Mouse (Mus musculus) heart, embryonic 13.5 days (tissue): ENCODE measurements around the gene Anapc11. TPM values are rescaled to one million over a fixed set of nuclear protein-coding genes. Genes with fewer than 3 reads are reported as not detected.
A peak's percentile ranks its signal among the peaks of the same experiment; 100 is the strongest.
"Not testable (repeated sequence)": the region's sequence is repeated elsewhere in the genome, so short reads cannot be mapped to it uniquely, and the experiment has no call there.

Experiments
- ATAC-seq: fragments of 200-750 bp; cut with Nextera tagmentation; 2 replicates; pipeline ENCODE4 v1.8.0; 2017; ENCODE audit warnings: moderate TSS enrichment; ENCODE audit not compliant: insufficient number of reproducible peaks, low FRiP score, low TSS enrichment; ENCODE audit errors: extremely low read depth
- H3K27ac ChIP-seq: fragments of 300-500 bp; sonication (generic); replicated peaks from 2 replicates; pipeline ENCODE4 v1.5.1; 2015; ENCODE audit warnings: moderate library complexity, mild to moderate bottlenecking, inconsistent platforms
- H3K27me3 ChIP-seq: fragments of 300-500 bp; sonication (generic); replicated peaks from 2 replicates; pipeline ENCODE4 v1.6.1; 2015; ENCODE audit warnings: mild to moderate bottlenecking, inconsistent platforms
- H3K36me3 ChIP-seq: fragments of 300-500 bp; sonication (generic); 2 replicates; pipeline ENCODE4 v1.6.1; 2015; ENCODE audit warnings: mild to moderate bottlenecking, inconsistent platforms
- H3K4me1 ChIP-seq: fragments of 300-500 bp; sonication (generic); 2 replicates; pipeline ENCODE4 v1.6.1; 2015; ENCODE audit warnings: inconsistent platforms
- H3K4me2 ChIP-seq: fragments of 300-500 bp; sonication (generic); 2 replicates; pipeline ENCODE4 v1.6.1; 2015; ENCODE audit warnings: inconsistent platforms, mild to moderate bottlenecking, moderate library complexity
- H3K4me3 ChIP-seq: fragments of 300-500 bp; sonication (generic); 2 replicates; pipeline ENCODE4 v1.5.1; 2015; ENCODE audit warnings: moderate library complexity, mild to moderate bottlenecking, inconsistent platforms
- H3K9ac ChIP-seq: fragments of 300-500 bp; sonication (generic); 2 replicates; pipeline ENCODE4 v1.6.1; 2015; ENCODE audit warnings: inconsistent platforms, mild to moderate bottlenecking, moderate library complexity
- H3K9me3 ChIP-seq: fragments of 300-500 bp; sonication (generic); 2 replicates; pipeline ENCODE4 v1.6.1; 2016; ENCODE audit warnings: inconsistent platforms
- WGBS: fragments of 180-500 bp; shearing (Covaris S2); methylation state at CpG from one replicate; pipeline ENCODE4 v1.1.7; 2015; ENCODE audit warnings: mixed read lengths; 5-methylcytosine and 5-hydroxymethylcytosine counted together
- polyA plus RNA-seq: library from polyadenylated mRNA; unstranded; fragments of >200 nt; fragmentation: Nextera tagmentation; extraction: Ambion mirVana; gene quantifications from 2 replicates; pipeline ENCODE4 v1.2.1, GENCODE M21; 2015

Anapc11 gene
- polyA plus RNA-seq: 174 and 199 TPM in 2 replicates

DNA sequence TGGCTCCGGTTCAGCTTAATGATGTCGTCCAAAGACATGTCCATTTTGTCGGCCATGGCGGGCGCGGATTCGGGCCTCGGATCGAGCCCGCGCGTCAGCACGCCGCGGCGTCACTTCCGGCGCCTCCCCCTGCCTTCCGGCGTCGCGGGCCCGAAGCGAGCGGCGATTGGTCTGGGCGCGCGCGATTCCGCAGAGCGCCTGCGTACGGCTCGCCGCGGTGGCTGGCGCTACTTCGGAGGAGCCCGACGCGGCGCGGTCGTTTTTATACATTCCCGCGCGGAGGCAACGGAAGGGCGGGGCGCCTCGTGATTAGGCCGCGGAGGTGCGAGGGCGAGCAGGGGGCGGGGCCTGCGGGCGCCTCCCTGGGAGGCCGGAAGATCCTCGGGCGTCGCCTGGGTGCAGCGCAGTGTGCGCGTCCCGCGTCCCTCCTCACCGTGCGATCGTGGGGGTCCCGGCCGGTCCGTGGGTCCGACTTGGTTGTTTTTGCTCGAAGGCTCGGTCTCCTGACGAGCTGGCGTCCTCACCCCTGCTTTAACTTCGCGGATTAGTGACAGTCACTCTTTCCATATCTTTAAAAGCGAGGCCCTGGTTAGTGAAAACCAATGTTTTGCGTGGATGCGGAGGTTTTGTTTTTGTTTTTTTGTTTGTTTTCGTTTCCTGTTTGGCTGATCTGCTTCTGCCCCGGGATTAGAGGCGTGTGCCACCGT lies at the start of gene Anapc11, which contains the start of gene Alyref:
TSS of gene Anapc11 (plus strand) at position 139 of the 707 bp plus-strand sequence.
TSS of gene Alyref (minus strand) at position 83 of the 707 bp plus-strand sequence.
- peak within 1 kb of the TSS; percentile 93 for H3K27ac ChIP-seq
- peak within 1 kb of the TSS; percentile 100 for H3K9ac ChIP-seq
- H3K4me3 ChIP-seq: peak within 1 kb of the TSS; percentile 99
- no peaks in the 10 kb centered on the region for H3K9me3 ChIP-seq
- peaks cover 76% of the 10 kb centered on the region for H3K36me3 ChIP-seq
- whole genome bisulfite sequencing: under 1% methylated on average over 85 of the region's 88 CpGs
- peaks cover 32% of the 10 kb centered on the region for H3K4me1 ChIP-seq
- H3K27me3 ChIP-seq: no peaks in the 10 kb centered on the region
- H3K4me2 ChIP-seq: peak within 1 kb of the TSS; percentile 85
- ATAC-seq: peak; percentile 96

DNA sequence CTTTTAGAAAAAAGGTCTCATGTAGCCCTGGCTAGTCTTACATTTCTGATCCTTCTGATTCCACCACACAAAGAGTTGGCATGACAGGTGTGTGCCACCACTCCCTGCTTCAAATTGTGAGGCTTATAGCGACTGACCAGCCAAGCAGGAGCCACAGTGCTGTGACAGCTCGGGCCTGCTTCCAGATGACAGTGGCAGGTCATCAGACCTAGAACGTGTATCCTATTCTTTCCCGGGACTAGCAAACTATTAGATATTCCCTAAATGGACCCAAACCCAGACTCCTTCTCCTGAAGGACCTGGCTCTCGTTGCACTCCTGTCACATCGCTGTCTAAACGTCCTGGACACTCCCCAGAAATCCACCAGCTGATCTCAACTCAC lies 49.4 kb upstream of the Anapc11 start:
- Histone ChIP-seq H3K36me3 (peaks cover 28% of the 10 kb centered on the region), H3K4me1 (peaks cover 25% of the 10 kb centered on the region), H3K9me3 (no peaks in the 10 kb centered on the region), H3K9ac (peak overlapping the region; percentile 100), H3K4me2 (peak overlapping the region; percentile 83), H3K27me3 (no peaks in the 10 kb centered on the region), H3K27ac (peak overlapping the region; percentile 97), H3K4me3 (peak overlapping the region; percentile 95)
- 17% methylated on average over 7 of the region's 7 CpGs for WGBS
- ATAC-seq: no peak

DNA sequence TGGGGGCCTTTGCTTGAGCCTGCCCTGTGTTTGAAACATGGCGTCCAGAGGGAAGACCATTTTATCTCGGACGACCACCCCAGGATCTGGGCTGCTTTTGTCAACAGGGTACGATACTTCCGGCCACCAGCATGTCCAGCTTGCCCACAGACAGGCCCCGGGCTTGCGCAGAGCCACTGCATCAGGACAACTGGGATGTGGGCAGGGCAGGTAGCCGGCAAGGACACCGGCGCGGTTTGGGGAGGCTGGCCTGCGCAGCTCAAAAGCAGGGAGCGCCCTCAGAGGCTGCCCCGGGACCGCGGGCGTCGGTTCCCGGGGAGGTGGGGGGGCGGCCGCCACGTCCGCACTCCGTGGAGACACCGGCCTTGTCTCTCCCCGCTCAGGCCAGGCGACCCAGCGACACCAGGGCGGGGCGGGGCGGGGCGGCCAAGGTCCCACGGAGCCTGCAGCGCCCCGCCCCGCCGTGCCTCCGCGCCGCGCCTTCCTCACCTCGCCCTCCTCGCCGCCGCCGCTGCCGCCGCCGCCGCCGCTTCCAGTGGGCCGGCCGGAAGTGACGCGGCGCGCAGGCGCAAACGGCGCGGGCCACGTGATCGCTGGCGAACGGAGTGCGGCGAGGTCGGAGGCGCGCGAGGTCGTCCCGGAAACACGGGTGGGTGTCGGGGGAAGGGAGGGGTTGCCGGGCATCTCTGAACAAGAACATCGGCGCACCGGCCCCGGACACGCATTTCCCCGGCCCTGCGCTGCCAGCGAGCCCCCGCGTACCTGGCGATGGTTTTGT lies 48.9 kb upstream of the Anapc11 start, which contains the start of gene Mcrip1:
TSS of gene Mcrip1 (minus strand) at position 560 of the 778 bp plus-strand sequence.
- peak within 1 kb of the TSS; percentile 100 for H3K9ac ChIP-seq
- no peaks in the 10 kb centered on the region for H3K9me3 ChIP-seq
- peaks cover 27% of the 10 kb centered on the region for H3K4me1 ChIP-seq
- H3K4me3 ChIP-seq: peak within 1 kb of the TSS; percentile 95
- peaks cover 22% of the 10 kb centered on the region for H3K36me3 ChIP-seq
- WGBS: under 1% methylated on average over 71 of the region's 87 CpGs
- peak within 1 kb of the TSS; percentile 97 for H3K27ac ChIP-seq
- peak; percentile 84 for ATAC-seq
- no peaks in the 10 kb centered on the region for H3K27me3 ChIP-seq
- peak within 1 kb of the TSS; percentile 83 for H3K4me2 ChIP-seq

DNA sequence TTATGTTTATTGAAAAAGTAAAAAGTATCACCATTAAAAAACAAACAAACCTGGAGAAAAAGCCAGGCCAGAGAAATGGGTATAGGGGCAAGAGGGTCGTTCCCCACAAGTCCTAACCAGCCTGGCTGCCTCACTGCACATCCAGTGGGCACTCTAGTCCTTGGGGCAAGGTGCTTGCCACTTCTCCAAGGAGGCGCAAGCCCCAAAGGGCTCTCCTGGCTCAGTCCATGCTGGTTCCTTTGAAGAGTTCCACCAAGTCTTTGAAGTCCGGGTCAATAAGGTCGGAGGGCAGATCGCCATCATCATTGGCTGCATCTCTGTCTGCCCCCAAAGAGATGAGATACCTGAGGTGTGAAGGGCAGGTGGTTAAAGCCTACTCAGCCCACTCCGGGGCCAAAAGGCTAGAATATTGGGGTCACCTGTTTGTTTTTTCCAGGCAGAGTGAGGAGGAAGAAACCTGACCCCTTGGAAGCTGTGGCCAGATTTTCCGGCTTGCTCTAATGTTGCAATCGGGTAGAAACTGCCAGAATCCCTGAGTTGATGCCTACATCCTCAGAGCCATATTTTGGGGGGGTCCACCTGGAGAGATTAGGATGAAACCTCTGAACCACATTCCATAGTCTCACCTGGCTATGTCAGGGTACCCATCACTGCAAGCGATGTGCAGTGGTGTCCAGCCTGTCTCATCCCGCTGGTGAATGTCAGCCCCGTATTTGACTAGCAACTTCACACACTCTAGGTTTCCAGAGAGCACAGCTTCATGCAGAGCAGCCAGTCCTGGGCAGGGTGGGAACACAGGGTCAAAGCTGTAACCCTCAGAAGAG lies 48.0 kb upstream of the Anapc11 start:
- peak overlapping the region; percentile 100 for H3K9ac ChIP-seq
- peaks cover 14% of the 10 kb centered on the region for H3K36me3 ChIP-seq
- H3K9me3 ChIP-seq: no peaks in the 10 kb centered on the region
- peak overlapping the region; percentile 97 for H3K27ac ChIP-seq
- peak overlapping the region; percentile 95 for H3K4me3 ChIP-seq
- H3K4me1 ChIP-seq: peaks cover 35% of the 10 kb centered on the region
- peak overlapping the region; percentile 83 for H3K4me2 ChIP-seq
- ATAC-seq: no peak
- H3K27me3 ChIP-seq: no peaks in the 10 kb centered on the region
- 73% methylated on average over 11 of the region's 11 CpGs for WGBS

DNA sequence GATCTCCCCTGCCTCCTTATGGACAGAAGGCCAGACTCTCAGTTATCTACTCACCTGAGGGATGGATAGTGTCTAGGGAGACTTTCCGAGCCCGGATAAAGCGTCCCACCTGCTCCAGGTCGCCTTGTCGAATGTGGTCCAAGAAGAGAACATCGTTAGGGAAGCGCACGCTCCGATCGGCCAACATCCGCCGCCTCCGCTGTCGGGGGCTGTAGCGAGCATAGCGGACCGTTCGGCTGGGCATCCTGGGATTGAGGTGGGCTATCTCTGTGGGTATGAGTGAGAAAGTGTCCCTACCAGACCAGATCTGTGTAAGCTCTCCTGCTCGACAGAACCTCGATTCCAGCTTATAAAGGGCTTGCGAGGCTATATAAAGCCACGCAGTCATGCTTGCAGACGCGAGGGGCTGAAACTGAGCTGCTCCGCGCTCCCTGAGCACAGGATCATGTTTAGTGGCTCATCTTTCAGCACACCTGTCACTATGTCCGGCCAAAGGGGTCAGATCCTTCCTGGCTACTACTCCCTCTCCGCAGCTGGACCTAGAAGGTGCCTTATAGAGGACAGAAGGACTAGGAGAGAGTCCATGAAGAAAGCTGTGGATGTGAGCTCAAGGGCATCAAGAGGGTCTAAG lies 47.3 kb upstream of the Anapc11 start, which contains the start of gene Ppp1r27:
TSS of gene Ppp1r27 (minus strand) at position 323 of the 631 bp plus-strand sequence.
- no peak for ATAC-seq
- Histone ChIP-seq H3K4me1 (peaks cover 40% of the 10 kb centered on the region), H3K36me3 (peaks cover 8% of the 10 kb centered on the region), H3K4me3 (peak within 1 kb of the TSS; percentile 95), H3K27ac (peak within 1 kb of the TSS; percentile 97), H3K9me3 (no peaks in the 10 kb centered on the region), H3K9ac (peak within 1 kb of the TSS; percentile 100), H3K27me3 (no peaks in the 10 kb centered on the region), H3K4me2 (peak within 1 kb of the TSS; percentile 83)
- WGBS: 90% methylated on average over 28 of the region's 28 CpGs

DNA sequence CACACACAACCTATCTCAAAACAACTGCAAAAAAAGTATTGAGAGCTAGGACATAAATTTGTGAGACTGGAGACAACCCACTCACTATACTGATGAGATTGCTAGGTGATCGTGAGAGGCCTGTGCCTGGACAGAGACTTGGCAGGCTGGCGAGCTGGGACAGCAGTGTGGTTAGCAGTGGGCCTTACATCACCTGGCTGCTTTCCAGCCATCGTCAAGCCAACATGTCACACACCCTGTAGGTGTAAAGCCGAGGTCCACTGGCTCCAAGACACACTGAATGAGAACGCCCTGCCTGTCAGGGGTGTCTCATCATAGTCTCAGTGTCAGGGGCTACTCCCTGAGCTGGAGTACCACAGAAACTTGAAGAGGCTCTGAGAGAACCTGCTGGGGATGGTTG lies 45.5 kb upstream of the Anapc11 start:
- Histone ChIP-seq H3K4me1 (peaks cover 33% of the 10 kb centered on the region), H3K27me3 (no peaks in the 10 kb centered on the region), H3K4me2 (no peak overlapping the region), H3K9ac (no peak overlapping the region), H3K9me3 (0 out of 2 replicates have a peak, but pooled peaks cover 6% of the 10 kb centered on the region), H3K27ac (no peak overlapping the region), H3K36me3 (0 out of 2 replicates have a peak, but pooled peaks cover 6% of the 10 kb centered on the region), H3K4me3 (no peak overlapping the region)
- WGBS: 58% methylated on average over 5 of the region's 5 CpGs
- ATAC-seq: no peak

DNA sequence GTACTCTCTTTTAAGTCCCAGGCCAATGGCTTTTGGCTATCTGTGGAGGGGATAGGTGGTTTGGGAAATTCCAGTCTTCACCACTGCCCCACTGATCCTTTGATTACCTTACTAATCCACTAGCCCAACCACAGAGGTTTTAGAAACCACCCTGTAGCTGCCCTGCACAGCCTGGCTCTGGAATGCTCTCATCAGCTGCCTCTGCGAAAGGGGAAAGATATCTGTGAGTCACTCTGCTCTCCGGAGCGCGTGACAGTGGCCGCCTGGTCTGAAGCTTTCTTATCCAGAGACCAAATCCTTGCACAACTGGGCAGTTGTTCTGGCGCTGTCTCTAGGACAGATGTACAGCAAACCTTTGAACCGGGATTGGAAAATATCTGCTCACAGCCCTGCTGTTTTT lies 43.4 kb upstream of the Anapc11 start:
- Histone ChIP-seq H3K27me3 (no peaks in the 10 kb centered on the region), H3K27ac (peak overlapping the region; percentile 59), H3K9ac (peak overlapping the region; percentile 54; the same call in 1 of the 2 replicates), H3K9me3 (0 out of 2 replicates have a peak, but pooled peaks cover 6% of the 10 kb centered on the region), H3K4me3 (no peak overlapping the region), H3K4me1 (peaks cover 21% of the 10 kb centered on the region), H3K4me2 (0 out of 2 replicates have a peak overlapping the region, but pooled peaks have one; percentile 9), H3K36me3 (peaks cover 19% of the 10 kb centered on the region)
- WGBS: 28% methylated on average over 7 of the region's 7 CpGs
- ATAC-seq: no peak

DNA sequence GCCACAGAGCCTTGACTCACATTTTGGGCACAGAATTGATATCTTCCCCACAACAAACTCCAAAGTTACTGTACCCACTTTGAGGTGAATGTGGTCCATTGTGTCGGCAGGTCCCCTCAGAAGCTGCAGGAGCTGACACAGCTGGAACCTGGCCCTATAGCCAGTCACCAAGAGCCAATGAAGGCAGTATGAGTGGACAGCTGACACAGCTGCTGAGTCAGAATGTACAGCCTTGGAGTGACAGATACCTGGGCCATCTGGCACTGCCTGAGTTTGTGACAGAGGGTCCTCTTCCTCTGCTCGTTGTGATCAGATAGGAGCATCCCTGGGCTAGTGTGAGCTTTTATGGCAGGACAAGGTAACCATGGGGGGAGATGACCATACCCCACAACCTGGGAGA lies 43.0 kb upstream of the Anapc11 start:
- no peak for ATAC-seq
- 42% methylated on average over 2 of the region's 2 CpGs for WGBS
- H3K4me3 ChIP-seq: no peak overlapping the region
- H3K9ac ChIP-seq: peak overlapping the region; percentile 54; the same call in 1 of the 2 replicates
- H3K9me3 ChIP-seq: 0 out of 2 replicates have a peak, but pooled peaks cover 6% of the 10 kb centered on the region
- peak overlapping the region; percentile 59 for H3K27ac ChIP-seq
- 0 out of 2 replicates have a peak overlapping the region, but pooled peaks have one; percentile 9 for H3K4me2 ChIP-seq
- H3K27me3 ChIP-seq: no peaks in the 10 kb centered on the region
- peaks cover 16% of the 10 kb centered on the region for H3K4me1 ChIP-seq
- peaks cover 23% of the 10 kb centered on the region for H3K36me3 ChIP-seq

DNA sequence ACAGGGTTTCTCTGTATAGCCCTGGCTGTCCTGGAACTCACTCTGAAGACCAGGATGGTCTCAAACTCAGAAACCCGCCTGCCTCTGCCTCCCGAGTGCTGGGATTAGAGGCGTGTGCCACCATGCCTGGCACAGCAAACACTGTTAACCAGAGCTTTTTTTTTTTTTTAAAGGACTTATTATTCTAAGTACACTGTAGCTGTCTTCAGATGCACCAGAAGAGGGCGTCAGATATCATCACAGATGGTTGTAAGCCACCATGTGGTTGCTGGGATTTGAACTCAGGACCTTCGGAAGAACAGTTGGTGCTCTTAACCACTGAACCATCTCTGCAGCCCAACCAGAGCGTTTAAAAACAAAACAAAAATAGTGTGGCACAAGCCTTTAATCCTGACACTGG lies 39.4 kb upstream of the Anapc11 start:
- 84% methylated on average over 6 of the region's 6 CpGs for WGBS
- H3K36me3 ChIP-seq: peaks cover 59% of the 10 kb centered on the region

DNA sequence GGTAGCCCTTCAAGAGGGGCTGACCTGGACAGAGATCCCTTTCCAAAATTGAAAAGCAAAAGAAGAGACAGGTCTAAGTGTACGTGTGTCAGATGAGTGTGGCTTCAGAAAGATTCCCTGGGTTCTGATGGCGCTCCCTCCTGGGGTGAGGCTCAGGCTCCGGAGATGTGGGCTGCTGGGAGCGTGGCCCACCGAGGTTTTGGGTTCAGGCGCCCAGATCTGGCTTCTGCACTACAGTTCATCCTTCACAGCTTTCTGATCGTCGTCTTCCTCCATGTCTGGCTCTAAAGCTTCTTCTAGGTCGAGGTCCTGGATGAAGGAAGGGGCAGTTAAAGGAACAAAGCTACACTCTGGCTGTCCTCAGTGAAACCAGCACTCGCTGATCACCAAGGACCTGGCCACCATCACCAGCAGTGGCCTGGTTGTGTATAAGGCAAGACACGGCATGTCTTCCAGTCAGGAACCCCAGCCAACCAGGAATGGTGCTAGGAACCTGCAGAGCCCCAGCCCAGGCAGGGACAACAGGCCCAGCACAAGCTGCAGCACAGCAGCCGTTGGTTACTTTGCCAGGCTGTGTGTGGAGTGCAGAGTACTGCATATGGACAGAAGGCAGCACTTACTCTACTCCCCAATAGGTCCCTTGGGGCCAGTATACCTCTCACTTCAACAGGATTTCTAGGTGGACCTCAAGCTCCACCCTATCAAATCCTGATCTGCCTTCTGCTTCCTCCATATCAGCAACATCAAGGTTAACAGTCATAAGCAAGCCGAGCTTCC lies 37.1 kb upstream of the Anapc11 start:
- Histone ChIP-seq H3K27ac (no peak overlapping the region), H3K9me3 (0 out of 2 replicates have a peak, but pooled peaks cover 6% of the 10 kb centered on the region), H3K36me3 (peaks cover 82% of the 10 kb centered on the region), H3K9ac (no peak overlapping the region), H3K4me3 (no peak overlapping the region), H3K4me2 (no peak overlapping the region), H3K4me1 (no peaks in the 10 kb centered on the region), H3K27me3 (no peaks in the 10 kb centered on the region)
- 88% methylated on average over 13 of the region's 13 CpGs for WGBS
- ATAC-seq: no peak

More for the DNA sequence above, 39.4 kb upstream of the Anapc11 start:
- not testable (repeated sequence) for ATAC-seq, H3K4me2 ChIP-seq, H3K9me3 ChIP-seq, H3K4me3 ChIP-seq, H3K27me3 ChIP-seq, H3K27ac ChIP-seq, H3K9ac ChIP-seq
- H3K4me1 ChIP-seq: peaks cover 14% of the 10 kb centered on the region
